Mouse (Mus musculus) neural tube, embryonic 13.5 days (tissue): ENCODE results near the gene Gm20518. TPM values are rescaled to one million over a fixed set of nuclear protein-coding genes. Genes with fewer than 3 reads are reported as not detected.

Experiments used
- polyA plus RNA-seq: library from polyadenylated mRNA; unstranded; fragments of >200 nt; fragmentation: Nextera tagmentation; extraction: Ambion mirVana; gene quantifications from 2 replicates; pipeline ENCODE4 v1.2.1, GENCODE M21; 2015

The Gm20518 gene
- polyA plus RNA-seq, 1 experiment from 2014 or later, result 0.49 TPM

Other genes with a start within 250 kb of the Gm20518 start
- 8.2 and 10.0 TPM in 2 replicates for gene Ccdc74a, start 245.2 kb downstream of the Gm20518 start, polyA plus RNA-seq
- 46.6 and 56.0 TPM in 2 replicates for gene Med15, start 158.8 kb downstream of the Gm20518 start, polyA plus RNA-seq
- gene Klhl22, start 132.1 kb downstream of the Gm20518 start, polyA plus RNA-seq, result 76.2 and 77.1 TPM in 2 replicates
- 3.4 and 3.7 TPM in 2 replicates for gene Scarf2, start 94.4 kb downstream of the Gm20518 start, polyA plus RNA-seq
- 1.7 and 1.9 TPM in 2 replicates for gene B830017H08Rik, start 58.5 kb downstream of the Gm20518 start, polyA plus RNA-seq
- gene Car15, start 53.3 kb downstream of the Gm20518 start, polyA plus RNA-seq, result 3.2 and 5.8 TPM in 2 replicates
- 0.07 and 0.10 TPM in 2 replicates for gene Tssk1, start 2.6 kb upstream of the Gm20518 start, polyA plus RNA-seq
- 86.3 and 89.6 TPM in 2 replicates for gene Dgcr2, start 6.9 kb upstream of the Gm20518 start, polyA plus RNA-seq
- gene Tssk2, start 7.0 kb upstream of the Gm20518 start, polyA plus RNA-seq, result not detected in 2 replicates
- 43.9 and 48.2 TPM in 2 replicates for gene Ess2, start 19.7 kb upstream of the Gm20518 start, polyA plus RNA-seq
- not detected in 2 replicates for gene Gsc2, start 23.4 kb upstream of the Gm20518 start, polyA plus RNA-seq
- gene Slc25a1, start 36.5 kb upstream of the Gm20518 start, polyA plus RNA-seq, result 163 and 169 TPM in 2 replicates
- not detected in 2 replicates for gene Vpreb2, start 88.8 kb upstream of the Gm20518 start, polyA plus RNA-seq
- gene Dgcr6, start 161.2 kb upstream of the Gm20518 start, polyA plus RNA-seq, result 170 and 172 TPM in 2 replicates
- gene Prodh, start 198.5 kb upstream of the Gm20518 start, polyA plus RNA-seq, result 3.2 and 4.7 TPM in 2 replicates
- 19.6 and 23.9 TPM in 2 replicates for gene Rtn4r, start 236.0 kb upstream of the Gm20518 start, polyA plus RNA-seq